In genomic region chr17:86753931-86754805, GRCm38 (mm10) we compare ENCODE assay signal across 8 mouse cellular contexts. TPM values are rescaled to one million over a fixed set of nuclear protein-coding genes. Genes with fewer than 3 reads are reported as not detected.
DNase-seq lines count a peak whose midpoint lies in the region; ATAC-seq and TF ChIP-seq lines count a peak whose summit lies in the region.

No protein-coding gene starts in this region.

- TF ChIP-seq POLR2A in spleen, adult 2 months (IDR thresholded peaks at IDR 0.05; ENCODE audit: low read depth, low read length), result no peak

- H3K9me3 ChIP-seq in forebrain, embryonic 10.5 days, result no peaks in the 10 kb centered on the region

- ATAC-seq in megakaryocyte progenitor cell, adult 5-6 weeks (replicated peaks; ENCODE audit: poor library complexity), result peak; percentile 13; the same call in 1 of the 2 replicates
- no peak for ATAC-seq in erythroid progenitor cell, adult 5-6 weeks (replicated peaks; ENCODE audit: low FRiP score, poor library complexity, severe bottlenecking)

- H3K4me1 ChIP-seq in forebrain, embryonic 10.5 days, result peaks cover 27% of the 10 kb centered on the region
- H3K4me1 ChIP-seq in spleen, adult 2 months (ENCODE audit: control insufficient read depth, insufficient read depth, insufficient read length), result peaks cover 7% of the 10 kb centered on the region

- under 1% methylated on average over 55 of the region's 55 CpGs for WGBS in forebrain, embryonic 10.5 days
- 2% methylated on average over 55 of the region's 55 CpGs for whole genome bisulfite sequencing in spleen, adult 2 months

- intact Hi-C loops in heart, postnatal 14 days (cut with DNase I), result loop anchor here (1.0 to 5.0 kb wide), 6 partner anchors 15 to 257 kb away; no protein-coding TSS in a partner anchor

- H3K27ac ChIP-seq in forebrain, embryonic 10.5 days, result 0 out of 2 replicates have a peak overlapping the region, but pooled peaks have one; percentile 4
- peak overlapping the region; percentile 52; the same call in 1 of the 2 replicates for H3K27ac ChIP-seq in spleen, adult 2 months (ENCODE audit: insufficient read depth, low read length)

- H3K4me3 ChIP-seq in forebrain, embryonic 10.5 days, result peak overlapping the region; percentile 65
- peak overlapping the region; percentile 75 for H3K4me3 ChIP-seq in spleen, adult 2 months (ENCODE audit: extremely low read depth, insufficient read depth, insufficient read length)

- peak; percentile 16 to 26 for DNase-seq in layer of hippocampus, postnatal 10 days (ENCODE audit: low spot score in 2 of 2)
- DNase-seq in layer of hippocampus, adult 11-12 months (ENCODE audit: low spot score), result no peak
- peak; percentile 61 for DNase-seq in forebrain, embryonic 10.5 days (ENCODE audit: extremely low spot score, low spot score)
- DNase-seq in heart, postnatal 14 days, result peak; percentile 75 to 78
- DNase-seq in kidney, postnatal 36 days, result peak; percentile 92 to 94
- DNase-seq in spleen, adult 2 months (ENCODE audit: low read depth in 1 of 2, low spot score in 2 of 2), result peak in 1 of 2 experiments; percentile 49

- peaks cover 82% of the 10 kb centered on the region for H3K27me3 ChIP-seq in forebrain, embryonic 10.5 days (ENCODE audit: poor library complexity, severe bottlenecking)
- peaks cover 18% of the 10 kb centered on the region for H3K27me3 ChIP-seq in spleen, adult 2 months (ENCODE audit: control insufficient read depth, insufficient read depth, low read length)

- TF ChIP-seq CTCF in spleen, adult 2 months (IDR thresholded peaks at IDR 0.05; ENCODE audit: extremely low read depth, insufficient read depth, insufficient read length, insufficient replicate concordance), result no peak

- H3K36me3 ChIP-seq in forebrain, embryonic 10.5 days (replicated peaks), result no peaks in the 10 kb centered on the region
- no peaks in the 10 kb centered on the region for H3K36me3 ChIP-seq in spleen, adult 2 months (ENCODE audit: control insufficient read depth, insufficient read depth, low read length)

RNA-seq across cellular contexts. Expression of gene Epas1, which starts 0.7 kb away (rescaled TPM):
- total RNA-seq in layer of hippocampus, postnatal 10 days (2021), result 10 to 100 TPM; 86.1 to 91.6 TPM
- 1.9 TPM in 2 replicates for polyA plus RNA-seq in forebrain, embryonic 10.5 days (2016; fragmentation: Nextera tagmentation; extraction: Ambion mirVana)
- 100 to 1,000 TPM; 259 to 278 TPM for total RNA-seq in heart, postnatal 14 days (2021)
- 0.02 TPM in 1 of 2 replicates, not detected in the other for total RNA-seq in megakaryocyte progenitor cell, adult 5-6 weeks (2015)
- not detected in 2 replicates for total RNA-seq in megakaryocyte progenitor cell, adult 5-6 weeks (2017)
- polyA plus RNA-seq in spleen, adult 2 months (2012; rRNA removed), result 39.8 and 40.1 TPM in 2 replicates
- 1.4 TPM in 1 of 2 replicates, not detected in the other for total RNA-seq in erythroid progenitor cell, adult 5-6 weeks (2015; ENCODE audit: low replicate concordance)
- 0.15 and 0.90 TPM in 2 replicates for total RNA-seq in erythroid progenitor cell, adult 5-6 weeks (2017; ENCODE audit: low replicate concordance)

Comparison
In these comparisons a context has a peak if more than half of its experiments do, and no peak if none do; other contexts are left out.
1. RNA of gene Epas1, which starts 0.7 kb away (total RNA-seq): 259 to 278 TPM in heart, postnatal 14 days and 86.1 to 91.6 TPM in layer of hippocampus, postnatal 10 days; 0.15 to 1.4 TPM in erythroid progenitor cell, adult 5-6 weeks and 0.02 TPM in megakaryocyte progenitor cell, adult 5-6 weeks; every median in the first group is over 10 times any median in the second.